Mouse (Mus musculus) small intestine, adult 2 months (tissue): ENCODE results near the gene Rasgef1b.

ENCODE experiments used
- CTCF ChIP-seq: fragments of 200-500 bp; IDR thresholded peaks from 2 replicates; pipeline ENCODE4 v1.5.1; 2012; ENCODE audit warnings: low read depth, mild to moderate bottlenecking, control low read depth, inconsistent platforms, low read length, moderate library complexity, mixed read lengths; ENCODE audit not compliant: insufficient replicate concordance, insufficient read length; ENCODE audit errors: extremely low read depth
- POLR2A ChIP-seq: fragments of 200-500 bp; IDR thresholded peaks from 2 replicates; pipeline ENCODE4 v1.6.1; 2012; ENCODE audit warnings: low read depth, mild to moderate bottlenecking, control low read depth, inconsistent platforms, low read length, moderate library complexity

DNA sequence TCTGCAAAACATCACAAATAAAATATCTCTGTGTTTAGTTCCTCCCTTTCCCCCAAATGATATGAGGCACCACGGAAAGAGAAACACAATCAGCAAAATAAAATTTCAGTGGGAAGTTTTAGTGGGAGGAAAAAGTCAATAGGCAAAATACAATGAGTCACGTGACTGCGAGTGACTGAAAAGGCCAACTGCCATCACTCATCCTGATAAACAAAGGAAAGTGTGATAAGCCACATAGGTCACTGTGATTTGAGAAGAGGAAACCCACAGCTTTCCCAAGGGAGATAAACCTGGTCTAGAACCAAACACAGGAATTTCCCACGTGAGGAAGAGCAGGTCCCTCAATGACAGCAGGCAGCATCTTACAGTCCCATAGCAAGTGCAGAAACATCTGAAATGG is 213.1 kb downstream of the Rasgef1b start:
- TF ChIP-seq CTCF (no peak), POLR2A (no peak)
